Mouse (Mus musculus) liver, adult 2 months (tissue): ENCODE results near the gene Sema6d.

ENCODE experiments used
- CTCF ChIP-seq: fragments of 200-500 bp; IDR thresholded peaks from 2 replicates; pipeline ENCODE4 v1.5.1; 2011; ENCODE audit warnings: low read depth, low read length, control low read depth
- POLR2A ChIP-seq: fragments of 200-500 bp; IDR thresholded peaks from 2 replicates; pipeline ENCODE4 v1.6.1; 2011; ENCODE audit warnings: low read length, control low read depth; ENCODE audit not compliant: insufficient read depth; ENCODE audit errors: extremely low read depth

- TF ChIP-seq POLR2A (no peak), CTCF (no peak)
Measured at GRCm38 (mm10) chr2:124490010-124490801, 400.4 kb downstream of the Sema6d start.
